Mouse (Mus musculus) bone marrow, adult 2 months (tissue): ENCODE data around the gene Tenm4.

Source experiments
- CTCF ChIP-seq: fragments of 200-500 bp; IDR thresholded peaks from 2 replicates; pipeline ENCODE4 v1.5.1; 2011; ENCODE audit warnings: low read length, control low read depth; ENCODE audit not compliant: control insufficient read depth, insufficient read depth
- POLR2A ChIP-seq: fragments of 200-500 bp; IDR thresholded peaks from 2 replicates; pipeline ENCODE4 v1.6.1; 2011; ENCODE audit warnings: low read depth, mild to moderate bottlenecking, control low read depth, low read length, borderline replicate concordance; ENCODE audit not compliant: control insufficient read depth

DNA sequence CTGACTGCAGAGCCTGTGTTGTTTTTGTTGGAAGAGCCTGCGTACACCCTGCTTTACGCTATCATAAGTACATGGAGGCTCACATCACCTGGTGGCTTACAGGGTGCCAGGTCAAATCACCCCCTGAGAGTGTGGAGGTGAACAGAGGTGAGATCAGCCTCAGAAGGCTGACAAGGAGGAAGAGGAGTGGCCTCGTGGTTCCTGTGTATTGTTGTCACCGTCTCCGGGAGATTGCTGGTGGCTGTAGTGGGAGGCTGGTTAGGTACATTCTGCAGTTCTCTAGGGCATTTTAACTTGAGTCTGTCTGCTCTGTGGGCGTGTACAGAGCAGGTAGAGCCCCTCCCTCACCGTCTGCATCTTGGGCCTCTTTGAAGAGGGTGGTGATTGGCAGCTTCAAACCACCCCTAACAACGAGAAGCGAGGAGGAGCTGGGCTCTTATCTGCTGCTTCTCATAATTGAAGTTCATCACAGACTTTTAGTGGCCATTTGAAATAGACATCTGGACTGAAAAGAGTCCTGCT lies 59.7 kb downstream of the Tenm4 start:
- TF ChIP-seq CTCF, result no peak
- TF ChIP-seq POLR2A, result no peak
